Mouse (Mus musculus) cerebellum, adult 2 months (tissue): ENCODE results near the gene Med20.

ENCODE experiments used
- CTCF ChIP-seq: fragments of 200-500 bp; IDR thresholded peaks from 2 replicates; pipeline ENCODE4 v1.5.1; 2011; ENCODE audit warnings: low read depth, mild to moderate bottlenecking, control low read depth, low read length, moderate library complexity, borderline replicate concordance; ENCODE audit not compliant: insufficient read depth
- POLR2A ChIP-seq: fragments of 200-500 bp; IDR thresholded peaks from 2 replicates; pipeline ENCODE4 v1.6.1; 2011; ENCODE audit warnings: low read length, control low read depth, borderline replicate concordance; ENCODE audit not compliant: insufficient read depth

- TF ChIP-seq CTCF (no peak), POLR2A (no peak)
These were observed 51.8 kb downstream of the Med20 start for GRCm38 (mm10) chr17:47663009-47663713.
